Mouse (Mus musculus): ENCODE results near the gene Irf6. TPM values are rescaled to one million over a fixed set of nuclear protein-coding genes. Genes with fewer than 3 reads are reported as not detected.
A peak's percentile ranks its signal among the peaks of the same experiment; 100 is the strongest.

Gene Irf6
- polyA plus RNA-seq, 1 experiment from 2014 or later, result 56.7 TPM

DNA sequence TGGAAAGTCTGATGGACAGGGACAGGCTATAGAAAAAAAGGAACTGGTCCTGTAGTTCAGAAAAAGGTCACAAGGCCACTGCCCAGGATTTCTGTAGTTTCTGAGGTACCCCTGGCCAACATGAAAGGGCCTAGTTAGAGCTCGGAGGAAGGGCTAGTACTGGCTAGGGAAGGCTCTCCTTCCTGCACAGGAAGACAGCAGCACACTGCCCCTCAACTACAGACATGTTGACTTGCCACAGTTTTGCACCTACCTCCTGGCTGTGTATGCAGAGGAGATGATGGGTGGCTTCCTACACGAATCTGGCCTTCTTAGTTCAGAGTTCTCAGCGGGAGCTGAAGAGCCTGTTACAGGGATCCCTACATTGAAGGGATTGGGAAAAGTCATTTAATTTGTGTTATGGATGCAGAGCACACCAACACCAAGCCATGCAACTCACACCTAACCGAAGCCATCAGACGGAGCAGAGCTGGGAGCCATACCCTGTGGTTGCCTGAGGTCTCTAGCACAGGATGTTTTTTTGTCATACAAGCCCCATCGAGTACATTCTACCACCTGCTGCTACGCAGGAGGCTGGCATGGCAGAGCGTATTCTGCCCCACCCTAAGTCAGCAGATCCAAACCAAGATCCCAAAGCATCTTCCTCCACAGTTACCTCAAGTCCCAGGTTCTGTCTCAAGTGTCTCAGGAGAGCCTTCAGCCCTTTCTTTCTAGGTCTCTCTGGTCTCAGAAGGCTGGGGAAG, 47.9 kb downstream of the Irf6 start:
- ATAC-seq (ENCODE audit: insufficient number of reproducible peaks, low FRiP score, low TSS enrichment, low read depth), result no peak
- H3K27ac ChIP-seq (replicated peaks), result no peak overlapping the region
- 82% methylated on average over 8 of the region's 8 CpGs for WGBS

DNA sequence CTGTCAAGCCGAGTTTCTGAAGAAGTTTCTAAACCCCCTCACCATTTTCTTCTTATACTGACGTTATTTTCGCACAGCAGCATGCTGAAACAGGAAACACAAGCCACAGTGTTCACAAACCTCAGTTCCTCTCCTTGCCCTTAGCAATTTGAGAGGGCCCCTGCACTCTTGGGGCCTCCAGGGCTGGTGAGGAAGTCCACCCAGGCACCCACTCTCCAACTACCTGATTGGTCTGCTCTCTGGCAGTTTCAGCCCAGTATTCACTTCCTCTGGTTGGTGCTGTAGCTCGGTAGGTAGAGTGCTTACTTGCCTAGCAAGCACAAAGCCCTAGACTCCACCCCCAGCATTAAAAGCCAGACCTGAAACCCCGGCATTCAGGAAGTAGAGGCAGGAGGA, 48.5 kb downstream of the Irf6 start, which contains the start of gene Traf3ip3:
Traf3ip3 (minus strand) TSS at position 321 of the 396 bp plus-strand sequence.
- Histone ChIP-seq H3K4me1 (no peaks in the 10 kb centered on the region), H3K4me2 (replicated peaks) (no peak within 1 kb of the TSS), H3K36me3 (no peaks in the 10 kb centered on the region), H3K9me3 (replicated peaks) (no peaks in the 10 kb centered on the region), H3K27ac (replicated peaks) (no peak within 1 kb of the TSS), H3K4me3 (replicated peaks) (no peak within 1 kb of the TSS), H3K9ac (no peak within 1 kb of the TSS), H3K27me3 (no peaks in the 10 kb centered on the region)
- no peak for ATAC-seq (ENCODE audit: insufficient number of reproducible peaks, low FRiP score, low TSS enrichment, low read depth)
- 47% methylated on average over 5 of the region's 5 CpGs for WGBS

More for the DNA sequence above, 47.9 kb downstream of the Irf6 start:
- H3K4me1 ChIP-seq, result no peaks in the 10 kb centered on the region
- no peak overlapping the region for H3K9ac ChIP-seq
- no peaks in the 10 kb centered on the region for H3K36me3 ChIP-seq
- H3K4me3 ChIP-seq (replicated peaks), result no peak overlapping the region
- no peaks in the 10 kb centered on the region for H3K9me3 ChIP-seq (replicated peaks)
- no peak overlapping the region for H3K4me2 ChIP-seq (replicated peaks)
- H3K27me3 ChIP-seq, result no peaks in the 10 kb centered on the region

DNA sequence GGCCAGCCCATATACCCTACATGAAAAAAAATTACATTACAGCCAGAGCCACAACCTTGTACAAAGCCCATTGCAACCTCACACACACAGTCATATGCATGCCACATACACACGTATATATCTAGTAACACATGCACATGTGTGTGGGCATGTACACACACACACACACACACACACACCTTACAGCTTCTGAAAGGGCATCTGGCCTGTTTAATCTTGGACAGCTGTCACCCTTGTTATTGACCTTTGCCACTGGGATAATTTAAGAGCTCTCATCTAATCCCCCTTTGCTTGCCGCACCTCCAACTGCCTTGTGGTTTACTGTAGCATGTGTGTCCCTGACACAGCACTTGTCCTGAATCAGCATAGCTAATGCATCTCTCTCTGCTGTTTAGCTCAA, 50.9 kb downstream of the Irf6 start:
- Histone ChIP-seq H3K9ac (no peak overlapping the region), H3K4me3 (replicated peaks) (no peak overlapping the region), H3K36me3 (no peaks in the 10 kb centered on the region), H3K4me2 (replicated peaks) (no peak overlapping the region), H3K27me3 (no peaks in the 10 kb centered on the region), H3K4me1 (no peaks in the 10 kb centered on the region), H3K9me3 (replicated peaks) (no peaks in the 10 kb centered on the region), H3K27ac (replicated peaks) (no peak overlapping the region)
- 55% methylated on average over 2 of the region's 2 CpGs for WGBS
- no peak for ATAC-seq (ENCODE audit: insufficient number of reproducible peaks, low FRiP score, low TSS enrichment, low read depth)

DNA sequence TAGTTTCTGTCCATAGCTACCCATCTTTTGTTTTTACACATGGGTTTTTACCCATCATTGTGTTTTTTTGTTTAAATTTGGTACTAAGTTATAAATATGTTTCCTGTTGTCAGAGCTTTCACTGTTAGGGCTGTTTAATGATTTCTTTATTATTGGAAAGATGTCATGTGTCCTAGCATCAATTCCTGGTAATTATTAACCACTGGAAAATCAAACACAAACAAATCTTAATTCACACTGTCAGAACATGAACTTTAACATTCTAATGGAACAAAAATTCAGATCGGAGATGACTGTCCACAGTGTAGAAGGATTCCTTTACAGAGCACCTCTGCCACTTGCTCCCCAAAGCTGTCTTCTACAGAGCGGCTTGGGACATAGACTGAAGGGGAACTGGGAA, 52.5 kb downstream of the Irf6 start:
- Histone ChIP-seq H3K27me3 (no peaks in the 10 kb centered on the region), H3K4me1 (no peaks in the 10 kb centered on the region), H3K4me2 (replicated peaks) (no peak overlapping the region), H3K4me3 (replicated peaks) (no peak overlapping the region), H3K27ac (replicated peaks) (no peak overlapping the region), H3K36me3 (no peaks in the 10 kb centered on the region), H3K9ac (no peak overlapping the region), H3K9me3 (replicated peaks) (no peaks in the 10 kb centered on the region)
- no peak for ATAC-seq (ENCODE audit: insufficient number of reproducible peaks, low FRiP score, low TSS enrichment, low read depth)
- WGBS, result 89% methylated on average over 2 of the region's 2 CpGs

DNA sequence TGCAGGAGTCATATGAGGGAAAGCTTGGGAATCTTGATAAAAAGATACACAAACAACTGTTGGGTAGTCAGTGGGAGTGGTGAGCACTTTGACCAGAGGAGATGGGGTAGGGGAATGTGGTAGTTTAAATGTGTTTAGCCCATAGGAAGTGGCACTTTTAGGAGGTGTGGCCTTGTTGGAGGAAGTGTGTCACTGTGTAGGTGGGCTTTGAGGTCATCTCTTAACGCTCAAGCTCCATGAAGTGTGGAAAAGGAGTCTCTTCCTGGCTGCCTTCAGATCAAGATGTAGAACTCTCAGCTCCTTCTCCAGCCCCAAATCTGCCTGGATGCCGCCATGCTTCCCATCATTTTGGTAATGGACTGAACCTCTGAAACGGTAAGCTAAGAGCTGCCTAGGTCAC, 54.6 kb downstream of the Irf6 start, which contains the start of gene Lamb3:
Lamb3 (plus strand) TSS at position 197 of the 400 bp plus-strand sequence.
- no peak within 1 kb of the TSS for H3K9ac ChIP-seq
- no peaks in the 10 kb centered on the region for H3K4me1 ChIP-seq
- no peak within 1 kb of the TSS for H3K4me3 ChIP-seq (replicated peaks)
- H3K36me3 ChIP-seq, result no peaks in the 10 kb centered on the region
- ATAC-seq (ENCODE audit: insufficient number of reproducible peaks, low FRiP score, low TSS enrichment, low read depth), result no peak
- no peaks in the 10 kb centered on the region for H3K9me3 ChIP-seq (replicated peaks)
- no peaks in the 10 kb centered on the region for H3K27me3 ChIP-seq
- 94% methylated on average over 3 of the region's 3 CpGs for WGBS
- no peak within 1 kb of the TSS for H3K27ac ChIP-seq (replicated peaks)
- H3K4me2 ChIP-seq (replicated peaks), result no peak within 1 kb of the TSS

DNA sequence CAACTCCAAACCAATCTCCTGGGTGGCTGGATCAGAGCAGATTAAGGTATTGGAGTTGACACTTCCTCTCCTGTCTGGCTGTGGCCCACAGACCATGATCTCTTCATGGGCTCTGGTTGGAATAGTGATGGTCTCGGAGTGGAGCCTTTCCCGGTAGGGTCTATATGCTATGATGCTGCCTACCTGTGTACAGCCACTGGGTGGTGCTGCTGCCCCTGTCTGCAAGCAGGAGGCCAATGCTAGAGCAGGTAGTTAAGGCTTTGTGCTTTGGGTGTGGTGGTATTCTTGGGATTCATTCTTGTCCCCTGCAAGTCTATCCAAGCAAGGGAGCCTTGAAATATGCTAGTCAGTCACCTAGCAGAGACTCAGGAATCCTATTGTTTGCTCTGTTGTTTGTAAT, 55.3 kb downstream of the Irf6 start:
- ATAC-seq (ENCODE audit: insufficient number of reproducible peaks, low FRiP score, low TSS enrichment, low read depth), result no peak
- no peaks in the 10 kb centered on the region for H3K4me1 ChIP-seq
- no peak overlapping the region for H3K4me3 ChIP-seq (replicated peaks)
- no peaks in the 10 kb centered on the region for H3K36me3 ChIP-seq
- no peaks in the 10 kb centered on the region for H3K27me3 ChIP-seq
- no peak overlapping the region for H3K27ac ChIP-seq (replicated peaks)
- WGBS, result 47% methylated on average over 2 of the region's 2 CpGs
- no peaks in the 10 kb centered on the region for H3K9me3 ChIP-seq (replicated peaks)
- H3K4me2 ChIP-seq (replicated peaks), result no peak overlapping the region
- H3K9ac ChIP-seq, result no peak overlapping the region

DNA sequence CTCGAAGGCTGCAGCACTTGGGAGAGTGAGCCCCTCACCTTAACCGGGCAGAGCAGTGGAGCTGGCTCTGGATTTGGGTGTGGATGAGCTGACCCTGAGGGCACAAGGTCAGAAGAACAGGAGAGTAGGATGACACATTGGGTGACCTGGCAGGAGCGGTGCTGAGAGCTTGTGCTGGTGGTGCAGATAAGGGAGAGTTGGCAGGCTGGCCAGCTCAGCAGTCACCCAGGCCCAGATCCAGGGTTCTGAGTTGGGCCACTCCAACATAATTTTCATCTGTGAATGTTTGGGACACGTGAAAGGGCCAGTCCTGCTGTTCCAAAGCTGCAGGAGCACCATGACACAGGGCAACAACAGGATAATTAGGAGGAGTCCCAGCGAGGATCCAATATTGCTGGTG, 58.5 kb downstream of the Irf6 start:
- Histone ChIP-seq H3K4me2 (replicated peaks) (no peak overlapping the region), H3K4me3 (replicated peaks) (no peak overlapping the region), H3K9ac (no peak overlapping the region), H3K36me3 (no peaks in the 10 kb centered on the region), H3K27ac (replicated peaks) (no peak overlapping the region), H3K9me3 (replicated peaks) (no peaks in the 10 kb centered on the region), H3K27me3 (no peaks in the 10 kb centered on the region), H3K4me1 (no peaks in the 10 kb centered on the region)
- no peak for ATAC-seq (ENCODE audit: insufficient number of reproducible peaks, low FRiP score, low TSS enrichment, low read depth)
- WGBS, result 58% methylated on average over 5 of the region's 5 CpGs

DNA sequence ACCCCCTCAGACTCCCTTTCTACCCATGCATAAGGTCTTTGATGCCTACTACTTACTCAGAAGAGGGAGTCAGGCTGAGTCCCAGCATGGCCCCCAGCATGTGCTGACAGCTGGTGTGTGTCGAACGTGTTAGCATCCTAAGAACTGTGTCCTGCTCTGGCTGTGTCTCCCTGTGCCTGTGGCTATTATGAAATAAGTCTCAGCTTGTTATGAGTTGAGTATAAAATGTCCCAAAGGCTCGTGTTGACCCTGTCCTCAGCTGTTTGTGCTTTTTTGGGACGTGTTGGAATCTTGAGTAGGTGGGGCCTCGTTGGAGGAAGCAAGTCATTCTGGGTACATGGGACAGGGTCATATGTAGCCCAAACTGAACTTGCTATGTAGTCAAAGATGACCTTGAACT, 61.1 kb downstream of the Irf6 start:
- H3K9ac ChIP-seq, result no peak overlapping the region
- no peaks in the 10 kb centered on the region for H3K27me3 ChIP-seq
- peak; percentile 48; the same call in 1 of the 2 replicates for ATAC-seq (ENCODE audit: insufficient number of reproducible peaks, low FRiP score, low TSS enrichment, low read depth)
- H3K27ac ChIP-seq (replicated peaks), result no peak overlapping the region
- H3K36me3 ChIP-seq, result no peaks in the 10 kb centered on the region
- no peaks in the 10 kb centered on the region for H3K4me1 ChIP-seq
- H3K4me3 ChIP-seq (replicated peaks), result no peak overlapping the region
- no peaks in the 10 kb centered on the region for H3K9me3 ChIP-seq (replicated peaks)
- H3K4me2 ChIP-seq (replicated peaks), result no peak overlapping the region
- WGBS, result 64% methylated on average over 5 of the region's 5 CpGs

DNA sequence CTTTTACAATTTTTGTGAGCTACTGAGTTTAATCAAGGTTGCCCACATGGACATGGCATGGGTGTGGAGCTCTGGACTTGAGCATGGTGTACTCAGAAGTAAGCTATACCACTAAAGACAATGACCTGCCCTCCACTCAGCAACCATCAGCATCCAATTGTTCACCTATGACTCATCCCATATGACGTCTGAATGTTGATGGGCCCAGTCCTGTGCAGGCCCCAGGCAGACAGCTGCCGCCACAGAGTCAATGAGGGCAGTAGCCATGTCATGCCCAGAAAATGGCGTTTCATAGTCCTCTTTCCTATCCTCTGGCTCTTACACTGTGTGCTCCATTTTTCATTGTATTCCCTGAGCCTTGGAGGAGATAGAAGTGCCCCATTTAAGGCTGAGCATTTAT, 63.1 kb downstream of the Irf6 start:
- no peaks in the 10 kb centered on the region for H3K27me3 ChIP-seq
- H3K36me3 ChIP-seq, result no peaks in the 10 kb centered on the region
- no peaks in the 10 kb centered on the region for H3K9me3 ChIP-seq (replicated peaks)
- H3K9ac ChIP-seq, result no peak overlapping the region
- H3K4me2 ChIP-seq (replicated peaks), result no peak overlapping the region
- 65% methylated on average over 3 of the region's 3 CpGs for WGBS
- H3K4me3 ChIP-seq (replicated peaks), result no peak overlapping the region
- H3K4me1 ChIP-seq, result no peaks in the 10 kb centered on the region
- no peak overlapping the region for H3K27ac ChIP-seq (replicated peaks)
- ATAC-seq (ENCODE audit: insufficient number of reproducible peaks, low FRiP score, low TSS enrichment, low read depth), result no peak

DNA sequence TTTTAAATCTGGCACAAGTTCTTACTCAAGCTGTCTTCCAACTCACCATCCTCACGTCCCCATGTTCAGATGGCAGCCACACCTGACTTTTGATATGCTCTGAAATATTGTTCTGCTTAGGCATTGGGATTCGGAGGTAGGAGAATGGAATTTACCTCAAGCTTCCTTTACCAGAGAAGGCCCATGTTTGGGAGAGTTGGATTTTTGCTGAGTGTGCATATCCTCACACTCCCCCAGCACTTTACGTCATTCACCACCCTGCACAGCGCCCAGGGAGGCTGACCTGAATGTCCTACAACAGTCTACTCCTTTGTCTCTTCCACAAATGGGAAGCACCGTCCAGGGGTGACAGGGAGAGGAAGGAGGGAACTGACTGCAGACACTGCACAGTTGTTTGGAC, 67.5 kb downstream of the Irf6 start:
- H3K4me3 ChIP-seq (replicated peaks), result no peak overlapping the region
- H3K9ac ChIP-seq, result no peak overlapping the region
- no peak for ATAC-seq (ENCODE audit: insufficient number of reproducible peaks, low FRiP score, low TSS enrichment, low read depth)
- H3K4me2 ChIP-seq (replicated peaks), result no peak overlapping the region
- no peaks in the 10 kb centered on the region for H3K4me1 ChIP-seq
- no peaks in the 10 kb centered on the region for H3K36me3 ChIP-seq
- no peaks in the 10 kb centered on the region for H3K9me3 ChIP-seq (replicated peaks)
- H3K27ac ChIP-seq (replicated peaks), result no peak overlapping the region
- WGBS, result 63% methylated on average over 5 of the region's 5 CpGs
- no peaks in the 10 kb centered on the region for H3K27me3 ChIP-seq

Data from embryonic facial prominence, embryonic 15.5 days (tissue).